Mouse (Mus musculus) liver, embryonic 14.5 days (tissue): Measurements from ENCODE around the gene Arid3a.

Experiments
- CTCF ChIP-seq: IDR thresholded peaks from 2 replicates; pipeline ENCODE4 v1.5.1; 2016; ENCODE audit warnings: antibody characterized with exemption, low read depth, control low read depth
- EP300 ChIP-seq: IDR thresholded peaks from 2 replicates; pipeline ENCODE4 v1.6.1; 2016; ENCODE audit warnings: antibody characterized with exemption, low read depth

GRCm38 (mm10) chr10:79964727-79965126, 37.9 kb downstream of the Arid3a start:
- TF ChIP-seq CTCF = no peak
- no peak for TF ChIP-seq EP300
